Mouse (Mus musculus) right cerebral cortex, postnatal 10 days (tissue): Measurements from ENCODE around the gene Ager.

Source experiments
- DNase-seq, 2 experiments: peaks; one replicate each; pipeline ENCODE4 v3.0.0; 2021; ENCODE audit warnings: low spot score in 2 of 2

Gene Ager

GRCm38 (mm10) chr17:34604511-34605237 lies 7.0 kb downstream of the Ager start:
- no peak for DNase-seq

- DNase-seq, result peak; percentile 99
Measured at GRCm38 (mm10) chr17:34605609-34606008, 7.9 kb downstream of the Ager start.

- no peak for DNase-seq
Measured at GRCm38 (mm10) chr17:34606186-34607039, 8.8 kb downstream of the Ager start.

GRCm38 (mm10) chr17:34607997-34608396 lies 10.3 kb downstream of the Ager start:
- DNase-seq, result peak in 1 of 2 experiments; percentile 60

- no peak for DNase-seq
Measured at GRCm38 (mm10) chr17:34611050-34611449, 13.4 kb downstream of the Ager start.

- no peak for DNase-seq
Measured at GRCm38 (mm10) chr17:34613054-34613645, 15.5 kb downstream of the Ager start.

- DNase-seq, result no peak
Measured at GRCm38 (mm10) chr17:34613830-34614229, 16.2 kb downstream of the Ager start.

GRCm38 (mm10) chr17:34615871-34616270 lies 18.2 kb downstream of the Ager start, which contains the start of gene Egfl8:
TSS of gene Egfl8 (minus strand) at chr17:34615971.
- no peak for DNase-seq

- peak in 1 of 2 experiments; percentile 35 for DNase-seq
Measured at GRCm38 (mm10) chr17:34618999-34619398, 21.3 kb downstream of the Ager start.

- DNase-seq, result no peak
Measured at GRCm38 (mm10) chr17:34621006-34621405, 23.3 kb downstream of the Ager start.

- peak in 1 of 2 experiments; percentile 27 for DNase-seq
Measured at GRCm38 (mm10) chr17:34623161-34623560, 25.5 kb downstream of the Ager start.

GRCm38 (mm10) chr17:34624981-34625380 lies 27.3 kb downstream of the Ager start:
- DNase-seq, result no peak

- DNase-seq, result no peak
Measured at GRCm38 (mm10) chr17:34626062-34626772, 28.6 kb downstream of the Ager start.

GRCm38 (mm10) chr17:34626773-34627092 lies 29.1 kb downstream of the Ager start:
- peak in 1 of 2 experiments; percentile 64 for DNase-seq

- peak; percentile 94 for DNase-seq
Measured at GRCm38 (mm10) chr17:34627093-34627942, 29.7 kb downstream of the Ager start.

GRCm38 (mm10) chr17:34627943-34628643 lies 30.4 kb downstream of the Ager start, which contains the start of gene Ppt2:
TSS of gene Ppt2 (minus strand) at chr17:34628510.
- DNase-seq, result peak in 1 of 2 experiments; percentile 66

- no peak for DNase-seq
Measured at GRCm38 (mm10) chr17:34628644-34628967, 30.9 kb downstream of the Ager start.

- peak; percentile 86 to 92 for DNase-seq
Measured at GRCm38 (mm10) chr17:34629221-34629751, 31.6 kb downstream of the Ager start, which contains the start of gene Prrt1. TSS of gene Prrt1 (plus strand) at chr17:34629533.

GRCm38 (mm10) chr17:34629796-34630603 lies 32.3 kb downstream of the Ager start:
- no peak for DNase-seq
